Mouse (Mus musculus) spleen, adult 2 months (tissue): Measurements from ENCODE around the gene Sectm1a.
"Not testable (repeated sequence)": the region's sequence is repeated elsewhere in the genome, so short reads cannot be mapped to it uniquely, and the experiment has no call there.

Experiments used
- CTCF ChIP-seq: fragments of 200-500 bp; IDR thresholded peaks from 2 replicates; pipeline ENCODE4 v1.5.1; 2011; ENCODE audit warnings: mild to moderate bottlenecking, inconsistent platforms; ENCODE audit not compliant: insufficient read depth, insufficient read length, insufficient replicate concordance; ENCODE audit errors: extremely low read depth
- POLR2A ChIP-seq: fragments of 200-500 bp; IDR thresholded peaks from 2 replicates; pipeline ENCODE4 v1.6.1; 2011; ENCODE audit warnings: low read depth, low read length, inconsistent platforms

- TF ChIP-seq POLR2A, CTCF: not testable (repeated sequence)
These were observed 38.0 kb downstream of the Sectm1a start for GRCm38 (mm10) chr11:121043025-121043424.
